Comparison of ENCODE assay signal across 10 mouse cellular contexts in genomic region chr6:144343338-144343737, GRCm38 (mm10).
A peak's percentile ranks its signal among the peaks of the same experiment; 100 is the strongest.
DNase-seq lines count a peak whose midpoint lies in the region; ATAC-seq and TF ChIP-seq lines count a peak whose summit lies in the region.
"Had no signal": no experiment of that assay in that cellular context is flagged by ENCODE, and none has a peak within 500 bp of the region (broad histone marks: within the 10 kb centered on the region; RNA-seq: fewer than 3 reads in every experiment).

No protein-coding gene starts in this region.

- H3K9ac ChIP-seq in stomach, postnatal 0 days (ENCODE audit: low read length), result no peak overlapping the region

- no peaks in the 10 kb centered on the region for H3K27me3 ChIP-seq in stomach, postnatal 0 days (ENCODE audit: control insufficient read depth, insufficient read depth, low read length)

- DNase-seq in adrenal gland, postnatal 10 days, result peak; percentile 39
- DNase-seq in adrenal gland, postnatal 4 days (ENCODE audit: low spot score in 2 of 2), result no peak
- peak; percentile 10 for DNase-seq in kidney, postnatal 14 days
- DNase-seq in kidney, adult 18-20 months, result no peak
- DNase-seq in cerebellum, adult 9-11 months, result peak; percentile 3
- DNase-seq in layer of hippocampus, postnatal 25 days (ENCODE audit: extremely low spot score in 1 of 2, low spot score in 1 of 2), result peak; percentile 11 to 25
- no peak for DNase-seq in spleen, postnatal 14 days (ENCODE audit: low spot score in 2 of 2)
- DNase-seq in stomach, postnatal 0 days (ENCODE audit: low spot score), result no peak

- 56% methylated on average over 11 of the region's 11 CpGs for WGBS in stomach, postnatal 0 days

- TF ChIP-seq EP300 in stomach, postnatal 0 days (optimal IDR thresholded peaks at IDR 0.05), result no peak

- ATAC-seq in stomach, postnatal 0 days (ENCODE audit: low FRiP score, low TSS enrichment), result no peak

- no peaks in the 10 kb centered on the region for H3K9me3 ChIP-seq in stomach, postnatal 0 days (ENCODE audit: control insufficient read depth, low read length)

- H3K4me3 ChIP-seq in stomach, postnatal 0 days (ENCODE audit: low read depth, low read length), result no peak overlapping the region

- no peak for TF ChIP-seq CTCF in stomach, postnatal 0 days (IDR thresholded peaks at IDR 0.05; ENCODE audit: low read depth)

- no peak overlapping the region for H3K4me2 ChIP-seq in stomach, postnatal 0 days (replicated peaks; ENCODE audit: low read depth)

- H3K4me1 ChIP-seq in stomach, postnatal 0 days (replicated peaks; ENCODE audit: control insufficient read depth, insufficient read depth), result no peaks in the 10 kb centered on the region

- no peak overlapping the region for H3K27ac ChIP-seq in stomach, postnatal 0 days (replicated peaks)
- H3K27ac ChIP-seq: kidney, postnatal 0 days; macrophage had no signal

- no peaks in the 10 kb centered on the region for H3K36me3 ChIP-seq in stomach, postnatal 0 days (ENCODE audit: control insufficient read depth, insufficient read depth, low read length)

Comparison
In these comparisons a context has a peak if more than half of its experiments do, and no peak if none do; other contexts are left out.
1. DNase-seq: peak in adrenal gland, postnatal 10 days (single experiment), kidney, postnatal 14 days (single experiment), cerebellum, adult 9-11 months (single experiment) and layer of hippocampus, postnatal 25 days (2 of 2); none in adrenal gland, postnatal 4 days (0 of 2), kidney, adult 18-20 months (single experiment), spleen, postnatal 14 days (0 of 2) and stomach, postnatal 0 days (single experiment).